Mouse (Mus musculus) 416B (cell line): Measurements from ENCODE around the gene Ehhadh.

Source experiments
- DNase-seq: peaks from one replicate; pipeline ENCODE4 v3.0.0; 2011; ENCODE audit warnings: low read depth

Ehhadh gene

DNA sequence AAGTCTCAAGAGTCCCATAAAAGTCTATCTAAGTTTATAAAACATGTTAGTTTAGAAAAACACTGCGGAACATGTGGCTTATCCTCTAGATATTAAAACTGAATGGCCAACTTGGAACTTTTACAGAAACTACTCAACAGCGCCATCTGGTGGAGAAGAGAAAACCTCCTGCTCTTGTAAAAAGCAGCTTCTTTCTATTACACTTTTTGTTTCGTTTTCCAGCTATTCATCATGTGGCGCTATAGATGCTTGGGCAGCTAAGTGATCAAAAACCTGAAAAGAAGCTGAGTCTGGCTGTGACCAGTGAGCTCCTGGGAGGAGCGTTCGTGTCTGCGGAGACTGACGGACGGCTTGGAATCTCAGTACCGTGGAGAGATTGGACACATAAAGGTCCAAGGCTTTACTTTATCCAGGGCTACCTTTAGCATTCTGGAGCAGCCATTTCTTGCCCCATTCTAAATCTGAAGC is 59.7 kb downstream of the Ehhadh start:
- peak; percentile 87 for DNase-seq

DNA sequence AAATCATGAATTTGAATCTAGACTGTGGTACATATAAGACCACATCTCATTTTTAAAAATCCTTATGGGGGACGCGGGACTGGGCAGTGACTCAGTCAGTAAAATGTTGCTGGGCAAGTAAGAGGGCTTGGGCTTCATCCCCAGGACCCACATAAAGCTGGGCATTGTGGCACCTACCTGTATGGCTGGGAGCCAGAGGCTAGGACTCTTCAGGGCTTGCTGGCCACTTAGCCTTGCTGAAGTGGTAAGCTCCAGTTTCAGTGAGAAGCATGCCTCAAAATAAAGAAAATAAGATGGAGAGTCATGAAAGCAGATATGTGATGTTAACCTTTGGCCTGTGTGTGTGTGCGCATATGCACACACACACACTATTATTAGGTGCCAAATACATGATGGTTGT is 60.2 kb downstream of the Ehhadh start:
- no peak for DNase-seq

DNA sequence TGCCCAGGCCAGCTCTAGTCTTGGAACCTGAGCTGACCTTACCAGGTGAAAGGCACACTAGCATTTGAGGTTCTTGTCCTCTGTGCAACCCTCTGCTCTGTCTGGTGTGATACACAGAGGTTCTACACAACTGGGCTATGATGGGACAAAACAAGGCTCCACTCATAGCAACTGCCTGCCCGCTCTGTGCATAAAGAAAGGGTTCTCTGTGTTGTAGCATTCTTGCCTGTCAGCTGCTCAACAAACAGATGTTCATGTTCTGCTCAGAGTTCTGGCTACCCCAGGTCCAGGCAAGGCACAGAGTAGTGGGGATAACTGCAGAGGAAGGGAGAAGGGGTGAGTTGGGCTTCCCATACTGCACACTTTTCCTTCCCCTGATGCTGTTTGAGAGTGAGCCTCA is 63.3 kb downstream of the Ehhadh start:
- no peak for DNase-seq

GRCm38 (mm10) chr16:21719770-21720169 is 67.8 kb downstream of the Ehhadh start:
- DNase-seq, result peak; percentile 72

DNA sequence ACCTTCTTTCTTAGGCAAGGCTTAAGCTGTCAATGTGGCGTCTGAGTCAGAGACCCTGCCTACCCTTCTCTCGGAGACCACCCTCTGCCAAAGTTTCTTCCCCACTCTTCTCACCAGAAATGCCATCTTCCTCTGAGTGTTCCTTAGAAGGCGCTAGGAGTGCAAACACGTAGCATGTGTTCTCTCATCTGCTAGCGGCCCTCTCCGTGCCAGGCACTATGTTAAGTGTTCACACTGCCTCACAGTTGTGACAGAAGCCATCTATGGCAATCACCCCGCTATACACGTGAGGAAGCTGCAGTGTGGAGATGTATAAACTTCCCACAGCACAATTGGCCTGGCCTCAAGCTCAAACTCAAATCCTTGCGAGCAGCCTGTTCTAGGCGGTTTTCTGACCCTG is 73.1 kb downstream of the Ehhadh start:
- DNase-seq, result no peak
